Mouse (Mus musculus): ENCODE measurements at regions not wholly inside any gene's neighbourhood (a gene's known extent, or its start where the extent isn't known, plus 50 kb on each side); places are given as distances from the start of the nearest gene placed in this dataset.

DNA sequence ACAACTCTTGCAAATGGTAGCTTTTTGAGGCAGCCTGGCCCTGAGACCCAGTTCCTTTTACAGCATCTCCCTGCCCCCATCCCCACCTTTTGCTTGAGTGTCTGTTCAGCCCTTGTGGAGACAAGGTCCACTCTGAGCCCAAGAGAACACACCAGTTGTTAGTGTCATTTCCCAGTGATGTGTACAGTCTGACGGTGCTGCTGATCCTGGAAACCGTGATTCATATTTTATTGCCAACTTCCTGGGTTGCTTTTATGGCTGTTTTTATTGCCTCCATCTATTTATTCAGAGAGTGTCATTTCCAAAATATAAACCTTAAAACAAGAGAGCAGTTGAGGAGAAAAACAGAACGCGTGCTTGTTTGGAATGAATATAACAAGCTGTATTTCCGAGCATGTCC, 309.6 kb upstream of the Isl1 start:
- no peak overlapping the region for H3K4me2 ChIP-seq (ENCODE audit: low read depth, low read length)
- 81% methylated on average over 5 of the region's 5 CpGs for WGBS
- DNase-seq (ENCODE audit: low spot score): no peak

DNA sequence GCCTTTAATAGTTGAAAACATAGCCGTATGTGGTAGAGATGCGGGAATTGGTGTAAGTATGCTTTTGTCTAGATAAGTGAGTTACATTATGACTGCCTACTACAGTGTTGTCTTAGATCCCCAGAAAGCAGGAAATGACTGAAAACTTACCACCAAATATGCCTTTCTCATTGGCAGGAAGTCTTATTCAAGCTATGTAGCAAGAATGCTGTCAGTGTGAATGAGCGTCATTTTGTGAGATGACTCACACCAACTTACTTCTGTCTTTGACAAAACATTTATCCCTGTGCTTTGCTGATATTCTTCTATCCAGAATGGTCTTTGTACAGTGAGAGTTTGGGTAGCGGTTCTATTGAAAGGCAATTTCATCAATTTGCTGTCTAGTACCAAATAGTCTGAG, 286.9 kb upstream of the Isl1 start:
- Histone ChIP-seq H3K27me3 (ENCODE audit: control insufficient read depth, insufficient read depth, low read length) (no peaks in the 10 kb centered on the region), H3K4me1 (ENCODE audit: control insufficient read depth, insufficient read depth) (no peaks in the 10 kb centered on the region), H3K9ac (replicated peaks; ENCODE audit: low read depth, low read length) (no peak overlapping the region), H3K27ac (ENCODE audit: low read depth) (no peak overlapping the region), H3K9me3 (replicated peaks; ENCODE audit: control insufficient read depth, low read length) (no peaks in the 10 kb centered on the region), H3K36me3 (replicated peaks; ENCODE audit: control insufficient read depth, insufficient read depth, low read length) (no peaks in the 10 kb centered on the region), H3K4me2 (ENCODE audit: low read depth, low read length) (no peak overlapping the region), H3K4me3 (ENCODE audit: low read depth, low read length) (no peak overlapping the region)
- no peak for TF ChIP-seq EP300 (IDR thresholded peaks at IDR 0.05; ENCODE audit: low read depth)
- no peak for TF ChIP-seq CTCF (IDR thresholded peaks at IDR 0.05; ENCODE audit: low read depth)
- DNase-seq (ENCODE audit: low spot score) (no peak), ATAC-seq (ENCODE audit: insufficient read depth, low read depth) (no peak)
- 75% methylated on average over 4 of the region's 4 CpGs for WGBS

More for the DNA sequence above, 309.6 kb upstream of the Isl1 start:
- no peaks in the 10 kb centered on the region for H3K36me3 ChIP-seq (replicated peaks; ENCODE audit: control insufficient read depth, insufficient read depth, low read length)
- H3K4me3 ChIP-seq (ENCODE audit: low read depth, low read length): no peak overlapping the region
- H3K9ac ChIP-seq (replicated peaks; ENCODE audit: low read depth, low read length): no peak overlapping the region
- TF ChIP-seq CTCF (IDR thresholded peaks at IDR 0.05; ENCODE audit: low read depth): no peak
- no peaks in the 10 kb centered on the region for H3K27me3 ChIP-seq (ENCODE audit: control insufficient read depth, insufficient read depth, low read length)
- no peak for ATAC-seq (ENCODE audit: insufficient read depth, low read depth)
- no peaks in the 10 kb centered on the region for H3K4me1 ChIP-seq (ENCODE audit: control insufficient read depth, insufficient read depth)
- no peak overlapping the region for H3K27ac ChIP-seq (ENCODE audit: low read depth)
- H3K9me3 ChIP-seq (replicated peaks; ENCODE audit: control insufficient read depth, low read length): no peaks in the 10 kb centered on the region

DNA sequence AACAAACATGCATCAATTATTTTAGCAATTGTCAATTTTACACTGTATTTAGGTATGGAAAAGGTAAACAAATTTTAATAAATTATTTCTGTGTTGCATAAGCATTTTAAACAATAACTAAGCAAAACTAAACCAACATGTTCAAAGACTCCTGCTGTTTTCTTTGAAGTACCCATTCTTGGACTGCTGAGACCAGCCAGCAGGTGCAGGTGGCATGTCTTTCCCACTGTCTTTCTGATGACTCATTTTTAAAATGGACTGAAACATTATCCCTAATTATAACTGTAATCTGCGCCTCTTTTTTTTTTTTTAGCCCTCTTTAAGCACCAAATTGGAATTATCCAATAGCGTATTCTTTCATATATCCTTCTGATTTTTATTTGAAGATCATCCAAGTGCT, 286.0 kb upstream of the Isl1 start:
- H3K4me3 ChIP-seq (ENCODE audit: low read depth, low read length): no peak overlapping the region
- ATAC-seq (ENCODE audit: insufficient read depth, low read depth) (no peak), DNase-seq (ENCODE audit: low spot score) (no peak)
- no peaks in the 10 kb centered on the region for H3K4me1 ChIP-seq (ENCODE audit: control insufficient read depth, insufficient read depth)
- 74% methylated on average over 2 of the region's 2 CpGs for WGBS
- H3K36me3 ChIP-seq (replicated peaks; ENCODE audit: control insufficient read depth, insufficient read depth, low read length): no peaks in the 10 kb centered on the region
- no peak overlapping the region for H3K4me2 ChIP-seq (ENCODE audit: low read depth, low read length)
- H3K27ac ChIP-seq (ENCODE audit: low read depth): no peak overlapping the region
- no peak overlapping the region for H3K9ac ChIP-seq (replicated peaks; ENCODE audit: low read depth, low read length)
- no peaks in the 10 kb centered on the region for H3K27me3 ChIP-seq (ENCODE audit: control insufficient read depth, insufficient read depth, low read length)
- TF ChIP-seq EP300 (IDR thresholded peaks at IDR 0.05; ENCODE audit: low read depth) (no peak), CTCF (IDR thresholded peaks at IDR 0.05; ENCODE audit: low read depth) (no peak)
- no peaks in the 10 kb centered on the region for H3K9me3 ChIP-seq (replicated peaks; ENCODE audit: control insufficient read depth, low read length)

DNA sequence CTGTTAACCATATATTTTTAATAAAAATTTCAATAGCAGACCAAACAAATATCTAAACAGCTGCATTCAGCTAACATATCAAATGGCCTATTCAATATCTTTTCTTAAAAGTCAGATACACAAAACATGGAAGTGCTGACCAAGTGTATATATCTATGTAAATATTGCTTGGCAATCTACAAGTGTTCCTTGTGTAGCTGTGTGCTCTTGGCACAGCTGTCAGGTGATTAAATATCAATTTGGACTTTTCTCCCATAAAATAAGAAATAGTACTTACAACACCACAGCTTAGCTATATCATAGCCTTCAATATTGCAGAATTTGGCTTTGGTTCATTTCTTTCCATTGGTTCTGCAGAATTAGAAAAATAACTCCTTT, 266.5 kb upstream of the Isl1 start:
- Histone ChIP-seq H3K9ac (replicated peaks; ENCODE audit: low read depth, low read length) (no peak overlapping the region), H3K27me3 (ENCODE audit: control insufficient read depth, insufficient read depth, low read length) (no peaks in the 10 kb centered on the region), H3K36me3 (replicated peaks; ENCODE audit: control insufficient read depth, insufficient read depth, low read length) (no peaks in the 10 kb centered on the region), H3K27ac (ENCODE audit: low read depth) (no peak overlapping the region), H3K4me3 (ENCODE audit: low read depth, low read length) (no peak overlapping the region), H3K4me1 (ENCODE audit: control insufficient read depth, insufficient read depth) (no peaks in the 10 kb centered on the region), H3K4me2 (ENCODE audit: low read depth, low read length) (no peak overlapping the region), H3K9me3 (replicated peaks; ENCODE audit: control insufficient read depth, low read length) (no peaks in the 10 kb centered on the region)
- ATAC-seq (ENCODE audit: insufficient read depth, low read depth) (no peak), DNase-seq (ENCODE audit: low spot score) (no peak)
- TF ChIP-seq CTCF (IDR thresholded peaks at IDR 0.05; ENCODE audit: low read depth) (no peak), EP300 (IDR thresholded peaks at IDR 0.05; ENCODE audit: low read depth) (no peak)

DNA sequence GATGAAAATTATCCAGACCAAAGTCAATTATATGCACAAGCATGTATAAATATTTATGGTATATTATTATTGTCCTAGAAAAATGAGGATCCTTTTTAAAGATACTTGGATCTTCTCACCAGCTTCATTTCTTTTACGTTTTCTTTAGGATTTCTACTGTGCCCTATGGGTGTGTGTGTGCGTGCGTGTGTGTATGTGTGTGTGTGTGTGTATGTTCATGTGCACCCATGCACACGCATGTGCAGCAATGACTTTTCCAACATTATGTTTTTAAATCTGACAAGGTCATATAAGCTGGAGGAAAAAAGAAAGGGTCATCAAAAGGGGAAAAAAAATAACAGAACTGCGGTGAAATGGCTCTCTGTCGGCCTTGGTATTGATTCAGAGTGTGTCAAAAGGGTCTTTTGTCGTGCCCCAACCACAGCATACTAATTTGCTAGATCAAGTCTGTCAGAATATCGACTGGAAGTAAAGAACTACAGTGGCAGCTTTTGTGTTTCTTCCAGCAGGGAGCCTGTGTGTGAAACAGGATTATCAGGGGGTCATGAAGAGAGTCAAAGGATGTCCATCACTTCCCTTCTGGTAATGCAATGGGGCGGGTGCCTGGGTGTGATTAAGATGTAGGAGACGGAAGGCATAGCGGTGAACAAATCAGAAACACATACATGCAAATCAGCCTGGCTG, 265.9 kb upstream of the Isl1 start:
- no peaks in the 10 kb centered on the region for H3K36me3 ChIP-seq (replicated peaks; ENCODE audit: control insufficient read depth, insufficient read depth, low read length)
- WGBS: 75% methylated on average over 11 of the region's 11 CpGs
- no peaks in the 10 kb centered on the region for H3K9me3 ChIP-seq (replicated peaks; ENCODE audit: control insufficient read depth, low read length)
- TF ChIP-seq EP300 (IDR thresholded peaks at IDR 0.05; ENCODE audit: low read depth): no peak
- TF ChIP-seq CTCF (IDR thresholded peaks at IDR 0.05; ENCODE audit: low read depth): no peak
- no peak overlapping the region for H3K27ac ChIP-seq (ENCODE audit: low read depth)
- no peak overlapping the region for H3K4me2 ChIP-seq (ENCODE audit: low read depth, low read length)
- ATAC-seq (ENCODE audit: insufficient read depth, low read depth) (no peak), DNase-seq (ENCODE audit: low spot score) (no peak)
- H3K27me3 ChIP-seq (ENCODE audit: control insufficient read depth, insufficient read depth, low read length): no peaks in the 10 kb centered on the region
- no peak overlapping the region for H3K9ac ChIP-seq (replicated peaks; ENCODE audit: low read depth, low read length)
- H3K4me1 ChIP-seq (ENCODE audit: control insufficient read depth, insufficient read depth): no peaks in the 10 kb centered on the region
- no peak overlapping the region for H3K4me3 ChIP-seq (ENCODE audit: low read depth, low read length)

DNA sequence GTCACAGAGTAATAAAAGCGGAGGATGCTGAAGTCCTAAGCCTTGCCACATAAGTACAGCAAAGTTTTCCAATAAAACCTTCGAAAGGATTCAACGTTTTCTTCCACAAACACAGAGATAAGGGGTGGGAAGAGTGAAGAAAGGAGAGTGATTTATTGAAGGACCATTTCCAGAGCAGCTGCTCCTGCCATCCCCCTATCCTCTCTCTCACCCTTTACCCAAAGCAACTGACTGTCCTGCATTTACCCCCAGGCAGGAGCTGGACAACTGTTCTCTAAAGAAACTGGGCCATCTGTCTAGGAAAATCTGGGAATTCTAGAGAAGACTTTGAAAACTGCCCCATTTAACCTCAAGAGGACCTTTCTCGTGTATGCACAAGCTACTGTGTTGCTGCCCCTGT, 245.6 kb upstream of the Isl1 start:
- Histone ChIP-seq H3K4me2 (ENCODE audit: low read depth, low read length) (no peak overlapping the region), H3K9ac (replicated peaks; ENCODE audit: low read depth, low read length) (no peak overlapping the region), H3K4me3 (ENCODE audit: low read depth, low read length) (no peak overlapping the region), H3K36me3 (replicated peaks; ENCODE audit: control insufficient read depth, insufficient read depth, low read length) (no peaks in the 10 kb centered on the region), H3K9me3 (replicated peaks; ENCODE audit: control insufficient read depth, low read length) (no peaks in the 10 kb centered on the region), H3K27me3 (ENCODE audit: control insufficient read depth, insufficient read depth, low read length) (no peaks in the 10 kb centered on the region), H3K27ac (ENCODE audit: low read depth) (no peak overlapping the region), H3K4me1 (ENCODE audit: control insufficient read depth, insufficient read depth) (no peaks in the 10 kb centered on the region)
- 35% methylated on average over 4 of the region's 4 CpGs for WGBS
- no peak for TF ChIP-seq CTCF (IDR thresholded peaks at IDR 0.05; ENCODE audit: low read depth)
- no peak for TF ChIP-seq EP300 (IDR thresholded peaks at IDR 0.05; ENCODE audit: low read depth)
- DNase-seq (ENCODE audit: low spot score): no peak
- no peak for ATAC-seq (ENCODE audit: insufficient read depth, low read depth)

Data from heart, postnatal 0 days (tissue).